Mouse (Mus musculus) kidney, adult 10 weeks (tissue): Measurements from ENCODE around the gene Clic3. TPM values are rescaled to one million over a fixed set of nuclear protein-coding genes. Genes with fewer than 3 reads are reported as not detected.

Experiments used
- polyA plus RNA-seq: library from polyadenylated mRNA; stranded (reverse); fragments of 350-450 nt; fragmentation: Illumina TruSeq; extraction: RNeasy Lipid Tissue Mini Kit (QIAGEN cat#74804); gene quantifications from one replicate; pipeline ENCODE4 v1.2.3, GENCODE M21; 2014; ENCODE audit warnings: low read depth, low replicate concordance

Clic3 gene
- not detected for polyA plus RNA-seq

DNA sequence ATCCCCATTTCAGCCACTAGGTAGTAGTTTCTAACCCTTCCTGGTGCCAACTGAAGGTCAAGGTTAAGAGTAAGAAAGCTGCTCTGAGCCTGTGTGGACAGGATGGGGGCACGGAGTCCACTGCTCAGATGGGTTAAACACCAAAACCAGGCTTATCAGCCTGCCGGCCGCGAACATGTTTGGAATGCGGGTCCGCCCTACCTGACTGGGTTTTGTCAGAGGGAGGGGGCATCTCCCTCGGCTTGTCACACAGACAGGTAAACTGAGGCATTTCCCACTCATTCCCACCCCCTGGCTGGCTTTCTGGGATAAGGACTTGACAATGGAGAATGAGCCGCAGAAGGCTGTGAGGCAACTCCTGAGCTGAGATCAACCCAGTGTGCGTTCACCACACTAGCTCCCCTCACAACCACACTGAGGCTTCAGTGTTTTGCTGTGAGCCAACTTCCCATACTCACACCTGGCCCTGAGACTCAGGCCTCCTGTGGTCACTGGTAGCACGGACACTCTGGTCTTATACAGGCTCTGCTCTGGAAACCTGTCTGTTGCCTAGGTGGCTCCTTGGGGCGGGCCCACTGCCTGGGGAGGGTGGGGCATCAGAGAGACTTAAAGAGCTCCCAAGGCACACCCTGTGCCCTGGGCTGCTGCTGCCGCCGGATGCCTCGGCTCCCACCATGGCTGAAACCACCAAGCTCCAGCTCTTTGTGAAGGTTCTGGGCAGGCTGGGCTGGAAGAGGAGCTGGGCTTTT, at the start of gene Clic3:
TSS of gene Clic3 (plus strand) at position 634 of the 749 bp plus-strand sequence.

DNA sequence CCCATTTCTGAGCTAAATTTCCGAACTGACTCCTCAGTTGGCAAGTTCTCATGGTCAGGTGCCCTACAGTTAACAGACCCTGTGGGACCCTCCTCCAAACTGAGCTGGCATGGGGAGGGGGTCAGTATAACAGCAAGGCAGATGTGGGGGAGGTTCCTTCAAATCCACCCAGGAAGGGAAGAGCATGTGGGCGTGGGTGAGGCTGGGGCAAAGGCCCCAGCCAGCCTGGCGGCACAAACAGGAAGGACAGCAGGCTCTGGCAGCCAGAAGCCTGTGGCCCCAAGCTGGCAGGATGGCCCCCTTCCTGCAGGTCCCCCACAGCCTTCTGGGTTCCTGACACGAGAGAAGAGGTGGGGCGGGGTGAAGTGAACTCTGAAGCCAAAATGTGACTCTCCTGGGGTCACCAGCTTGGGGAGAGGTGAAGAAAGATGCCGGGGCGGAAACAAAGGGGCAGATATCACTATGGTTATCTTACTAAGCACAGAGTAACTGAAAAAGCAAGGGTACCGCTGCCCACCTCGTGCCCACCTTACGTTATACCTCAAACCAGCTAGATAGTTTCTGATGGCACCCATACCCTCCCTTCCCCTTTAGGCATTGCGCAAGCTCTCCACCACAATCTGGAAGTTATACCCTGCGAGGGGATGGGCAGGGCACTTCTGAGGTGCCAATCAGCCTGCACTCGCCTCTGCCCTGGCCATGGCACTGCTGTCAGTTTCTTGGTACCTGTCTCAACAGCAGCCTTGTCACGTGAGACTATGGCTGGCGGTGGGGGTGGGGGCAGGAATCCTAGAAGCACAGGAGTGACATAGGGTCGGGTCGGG, 33.8 kb upstream of the Clic3 start, which contains the start of gene Fut7:
TSS of gene Fut7 (plus strand) at position 681 of the 824 bp plus-strand sequence.

DNA sequence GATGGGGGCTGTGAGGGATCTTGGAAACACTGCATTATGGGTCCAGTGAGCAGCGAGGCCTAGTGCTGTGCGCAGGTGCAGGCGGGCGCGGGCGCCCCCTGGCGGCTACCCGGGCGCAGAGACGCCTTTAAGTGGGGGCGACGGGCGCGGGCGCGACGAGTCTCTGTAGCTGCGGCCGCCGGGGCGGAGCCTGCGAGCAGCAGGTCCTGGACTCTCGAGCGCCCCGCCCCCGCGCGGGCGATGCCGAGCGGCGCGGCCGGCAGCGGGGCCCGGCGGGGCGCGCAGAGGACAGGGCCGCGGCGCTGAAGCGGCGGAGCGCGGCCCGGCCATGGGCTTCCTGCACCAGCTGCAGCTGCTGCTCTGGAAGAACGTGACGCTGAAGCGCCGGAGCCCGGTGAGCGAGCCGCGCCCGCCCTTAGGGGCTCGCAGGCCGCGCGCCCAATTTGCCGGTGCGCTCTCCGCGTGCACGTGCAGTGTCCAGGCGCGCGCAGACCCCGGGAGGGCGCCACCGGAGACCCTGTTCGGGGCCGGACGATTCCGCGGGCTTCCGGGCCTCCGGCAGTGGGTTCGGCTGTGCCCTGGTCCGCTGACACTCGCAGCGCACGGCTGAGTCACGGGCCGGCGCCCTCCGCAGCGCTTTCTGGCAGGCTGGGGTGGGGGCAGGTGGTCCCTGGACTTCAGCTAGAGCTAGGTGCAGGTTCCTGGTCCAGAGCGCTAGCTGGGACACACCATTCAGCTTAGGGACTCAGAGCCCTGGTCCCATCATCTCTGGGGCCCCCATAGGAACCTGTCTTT, 28.0 kb upstream of the Clic3 start, which contains the start of gene Abca2:
TSS of gene Abca2 (plus strand) at position 262 of the 795 bp plus-strand sequence.

DNA sequence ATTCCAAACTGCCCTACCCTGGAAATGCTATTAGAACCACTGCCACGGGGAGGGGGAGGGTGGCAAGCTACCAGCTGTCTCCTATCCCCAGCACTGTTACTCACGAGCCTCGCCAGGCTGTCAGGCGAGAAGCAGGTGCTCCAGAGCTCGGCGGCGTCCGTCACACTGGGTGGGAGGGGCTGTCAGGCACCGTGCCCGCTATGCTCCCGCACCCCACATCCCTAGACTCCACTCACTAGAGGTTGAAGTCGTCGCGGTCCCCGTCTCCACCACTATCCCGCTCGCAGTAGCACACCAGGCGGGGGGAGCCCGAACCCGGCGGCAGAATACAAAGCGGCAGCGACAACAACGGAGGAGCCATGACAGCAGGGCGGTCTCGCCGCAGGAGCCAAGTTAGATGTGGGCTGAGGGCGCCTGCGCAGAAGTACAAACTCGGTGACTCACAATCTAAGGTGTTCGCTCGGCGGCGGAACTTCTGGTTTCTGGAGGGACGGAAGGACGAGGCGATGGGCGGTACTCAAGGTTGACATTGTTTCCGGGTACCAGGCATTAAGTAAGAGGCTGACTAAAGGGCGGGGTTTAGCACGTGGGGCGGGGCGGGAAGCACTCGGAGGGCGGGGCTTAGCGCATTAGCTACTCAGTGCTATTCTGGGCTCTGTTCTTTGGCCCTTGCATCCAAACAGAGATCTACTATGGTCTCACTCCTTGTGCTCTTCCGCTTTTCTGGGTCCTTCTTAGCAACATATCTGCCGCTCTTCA, 4.1 kb downstream of the Clic3 start, which contains the start of gene Paxx:
TSS of gene Paxx (minus strand) at position 544 of the 759 bp plus-strand sequence.

DNA sequence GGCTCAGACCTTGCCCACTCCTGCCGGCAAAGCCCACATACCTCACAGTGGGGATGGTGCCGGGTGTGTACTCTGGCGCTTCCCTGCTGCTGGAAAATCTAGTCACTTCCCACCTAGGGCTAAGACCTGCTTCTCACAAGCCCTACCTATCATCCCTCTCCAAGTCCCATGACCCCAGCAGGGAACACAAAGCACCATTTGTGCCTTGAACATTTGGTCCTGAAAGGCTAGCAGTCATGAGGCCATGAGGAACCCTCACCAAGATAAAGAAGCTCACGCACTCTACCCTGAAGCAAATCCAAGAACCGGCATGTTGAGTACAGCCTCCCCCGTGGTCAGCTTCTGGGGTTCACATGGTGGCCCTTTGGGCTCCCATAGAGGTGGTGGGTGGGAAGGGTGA, 13.3 kb downstream of the Clic3 start, which contains the start of gene Ptgds:
TSS of gene Ptgds (minus strand) at position 78 of the 400 bp plus-strand sequence.

DNA sequence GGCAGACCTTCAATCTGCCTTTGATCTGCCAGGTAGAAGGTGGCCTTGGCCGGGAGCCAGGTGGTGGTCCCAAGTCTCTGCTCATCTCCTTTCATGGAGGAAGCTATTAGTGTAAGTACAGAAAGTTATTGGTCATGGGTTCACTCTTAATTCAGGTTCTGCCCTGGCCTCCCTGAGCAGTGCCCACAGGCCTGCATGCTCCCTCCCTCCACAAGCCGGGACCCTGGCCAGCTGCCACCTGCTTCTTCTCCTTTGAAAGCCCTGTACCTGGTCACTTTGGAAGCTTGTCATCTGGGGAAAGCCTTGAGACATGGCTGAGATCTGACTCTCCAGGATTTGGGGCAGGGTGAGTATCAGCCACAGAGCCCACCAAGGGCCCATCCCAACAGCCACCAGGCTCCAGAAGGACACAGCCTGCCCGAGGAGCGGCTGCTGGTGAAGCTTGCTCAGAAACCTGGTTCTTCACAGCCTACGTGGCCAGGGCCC, 36.9 kb downstream of the Clic3 start, which contains the start of gene Lcn12:
TSS of gene Lcn12 (minus strand) at position 436 of the 486 bp plus-strand sequence.

DNA sequence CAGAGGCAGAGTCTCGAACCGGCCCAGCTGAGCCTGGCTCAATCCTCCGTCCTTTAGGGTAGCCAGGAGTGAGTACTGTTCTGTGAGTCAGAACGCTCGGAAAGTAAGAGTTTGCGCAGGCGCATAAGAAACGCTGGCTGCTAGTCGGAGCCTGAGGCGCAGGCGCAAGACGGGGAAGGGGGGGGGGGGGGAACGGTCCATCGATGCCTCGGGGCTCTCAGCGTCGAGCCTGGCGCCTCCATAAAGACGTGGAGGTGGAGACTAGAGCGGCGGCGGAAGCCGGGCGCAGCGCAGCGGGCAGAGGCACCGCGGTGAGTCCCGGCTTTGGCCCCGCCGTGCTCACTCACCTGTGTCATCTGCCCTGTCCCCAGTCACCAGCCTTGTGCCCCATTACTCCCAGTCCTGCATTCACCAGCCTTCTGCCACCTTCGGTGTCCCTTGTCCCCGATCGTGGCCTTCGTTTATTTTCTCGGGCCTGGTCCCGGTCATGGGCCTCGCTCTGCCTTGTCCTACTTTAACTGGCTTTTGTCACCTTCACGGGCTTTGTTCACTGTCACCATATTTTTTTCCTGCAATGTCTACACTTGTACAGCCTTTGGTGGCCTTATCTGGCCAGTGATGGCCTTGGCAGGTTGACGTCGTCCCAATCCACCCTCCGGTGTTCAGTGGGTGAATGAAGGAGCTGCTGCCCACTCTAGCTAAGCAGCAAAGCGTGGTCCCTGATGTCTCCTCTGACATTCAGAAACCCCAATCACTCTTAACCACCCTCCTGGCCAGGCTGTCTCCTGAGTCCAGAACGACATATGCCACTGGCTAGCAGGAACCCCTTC, 44.2 kb downstream of the Clic3 start, which contains the start of gene Fbxw5:
TSS of gene Fbxw5 (plus strand) at position 175 of the 830 bp plus-strand sequence.

DNA sequence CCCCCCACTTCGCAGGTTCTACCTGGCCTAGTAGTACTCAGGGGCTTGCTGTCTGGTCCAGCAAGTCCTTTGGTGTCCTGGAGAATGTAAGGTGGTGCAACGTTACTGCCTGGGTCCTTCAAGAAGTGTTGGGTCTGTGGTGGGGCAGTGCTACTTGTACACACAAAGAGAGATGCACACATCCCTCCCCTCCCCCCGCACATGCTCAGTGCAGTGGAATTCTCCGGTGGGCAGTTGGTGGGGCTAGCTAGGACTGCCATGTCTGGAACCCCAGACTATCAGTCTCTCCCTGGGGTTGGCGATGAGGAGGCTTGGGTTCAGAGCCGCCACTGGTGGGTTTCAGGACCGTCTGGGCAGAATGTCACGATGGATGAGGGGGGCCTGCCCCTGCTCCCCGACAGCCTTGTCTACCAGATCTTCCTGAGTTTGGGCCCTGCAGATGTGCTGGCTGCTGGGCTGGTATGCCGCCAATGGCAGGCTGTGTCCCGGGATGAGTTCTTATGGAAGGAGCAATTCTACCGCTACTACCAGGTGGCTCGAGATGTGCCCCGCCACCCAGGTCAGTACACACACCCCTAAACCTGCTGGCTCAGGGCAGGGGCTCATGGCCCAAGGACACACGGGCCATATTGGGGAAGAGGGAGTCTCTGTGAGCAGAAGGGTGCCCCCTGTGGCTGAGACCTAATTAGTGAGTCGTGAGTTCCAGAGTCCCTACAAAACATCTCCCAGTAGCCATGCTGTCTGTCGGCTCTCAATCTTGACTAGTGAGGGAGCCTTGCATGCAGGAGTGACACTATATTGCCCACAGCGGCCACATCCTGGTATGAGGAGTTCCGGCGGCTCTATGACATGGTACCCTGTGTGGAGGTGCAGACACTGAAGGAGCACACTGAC, 45.2 kb downstream of the Clic3 start, which contains the start of gene C8g:
TSS of gene C8g (minus strand) at position 127 of the 894 bp plus-strand sequence.

Other genes starting within 250 kb of the Clic3 start
- 5.2 TPM for gene Nelfb, start 245.3 kb upstream of the Clic3 start, polyA plus RNA-seq
- gene Stpg3, start 242.2 kb upstream of the Clic3 start, polyA plus RNA-seq, result not detected
- gene Fam166a, start 238.1 kb upstream of the Clic3 start, polyA plus RNA-seq, result not detected
- gene Tubb4b, start 232.1 kb upstream of the Clic3 start, polyA plus RNA-seq, result 24.5 TPM
- gene Slc34a3, start 222.5 kb upstream of the Clic3 start, polyA plus RNA-seq, result 5.6 TPM
- not detected for gene Rnf224, start 220.1 kb upstream of the Clic3 start, polyA plus RNA-seq
- gene Rnf208, start 214.6 kb upstream of the Clic3 start, polyA plus RNA-seq, result not detected
- gene Cysrt1, start 214.4 kb upstream of the Clic3 start, polyA plus RNA-seq, result not detected
- 1.5 TPM for gene AL732309.1, start 210.0 kb upstream of the Clic3 start, polyA plus RNA-seq
- gene Tmem203, start 201.4 kb upstream of the Clic3 start, polyA plus RNA-seq, result 0.61 TPM
- gene Tprn, start 194.2 kb upstream of the Clic3 start, polyA plus RNA-seq, result 3.2 TPM
- 1.2 TPM for gene Ssna1, start 184.4 kb upstream of the Clic3 start, polyA plus RNA-seq
- gene Anapc2, start 184.4 kb upstream of the Clic3 start, polyA plus RNA-seq, result 4.5 TPM
- gene Tmem210, start 168.7 kb upstream of the Clic3 start, polyA plus RNA-seq, result not detected
- gene Lrrc26, start 166.9 kb upstream of the Clic3 start, polyA plus RNA-seq, result not detected
- gene Grin1, start 137.7 kb upstream of the Clic3 start, polyA plus RNA-seq, result not detected
- 15.0 TPM for gene Man1b1, start 124.5 kb upstream of the Clic3 start, polyA plus RNA-seq
- gene Dpp7, start 100.5 kb upstream of the Clic3 start, polyA plus RNA-seq, result 34.5 TPM
- 3.9 TPM for gene Uap1l1, start 91.2 kb upstream of the Clic3 start, polyA plus RNA-seq
- not detected for gene Sapcd2, start 84.5 kb upstream of the Clic3 start, polyA plus RNA-seq
- 0.36 TPM for gene Entpd2, start 61.0 kb upstream of the Clic3 start, polyA plus RNA-seq
- gene Npdc1, start 57.5 kb upstream of the Clic3 start, polyA plus RNA-seq, result 4.3 TPM
- gene Fut7, start 33.6 kb upstream of the Clic3 start, polyA plus RNA-seq, result not detected
- gene Abca2, start 28.1 kb upstream of the Clic3 start, polyA plus RNA-seq, result 0.77 TPM
- gene Paxx, start 4.3 kb downstream of the Clic3 start, polyA plus RNA-seq, result 2.2 TPM
- not detected for gene Ptgds, start 13.2 kb downstream of the Clic3 start, polyA plus RNA-seq
- not detected for gene Lcn12, start 37.1 kb downstream of the Clic3 start, polyA plus RNA-seq
- gene Fbxw5, start 43.9 kb downstream of the Clic3 start, polyA plus RNA-seq, result 0.40 TPM
- gene C8g, start 44.9 kb downstream of the Clic3 start, polyA plus RNA-seq, result 1.7 TPM
- 0.65 TPM for gene Traf2, start 90.1 kb downstream of the Clic3 start, polyA plus RNA-seq
- 0.89 TPM for gene Edf1, start 101.0 kb downstream of the Clic3 start, polyA plus RNA-seq
- not detected for gene Mamdc4, start 118.0 kb downstream of the Clic3 start, polyA plus RNA-seq
- gene Phpt1, start 118.4 kb downstream of the Clic3 start, polyA plus RNA-seq, result 1.1 TPM
- gene Ajm1, start 124.9 kb downstream of the Clic3 start, polyA plus RNA-seq, result not detected
- 37.2 TPM for gene Rabl6, start 151.7 kb downstream of the Clic3 start, polyA plus RNA-seq
- gene Ccdc183, start 160.8 kb downstream of the Clic3 start, polyA plus RNA-seq, result not detected
- 4.8 TPM for gene Tmem141, start 165.2 kb downstream of the Clic3 start, polyA plus RNA-seq
- gene Fcna, start 171.2 kb downstream of the Clic3 start, polyA plus RNA-seq, result not detected
- not detected for gene Lcn8, start 196.3 kb downstream of the Clic3 start, polyA plus RNA-seq
- not detected for gene Lcn5, start 201.1 kb downstream of the Clic3 start, polyA plus RNA-seq
- not detected for gene Lcn6, start 219.9 kb downstream of the Clic3 start, polyA plus RNA-seq
- not detected for gene Lcn10, start 225.9 kb downstream of the Clic3 start, polyA plus RNA-seq
- gene Obp2a, start 243.2 kb downstream of the Clic3 start, polyA plus RNA-seq, result not detected
- gene Bmyc, start 249.9 kb downstream of the Clic3 start, polyA plus RNA-seq, result 2.8 TPM